In the genomic region with DNA sequence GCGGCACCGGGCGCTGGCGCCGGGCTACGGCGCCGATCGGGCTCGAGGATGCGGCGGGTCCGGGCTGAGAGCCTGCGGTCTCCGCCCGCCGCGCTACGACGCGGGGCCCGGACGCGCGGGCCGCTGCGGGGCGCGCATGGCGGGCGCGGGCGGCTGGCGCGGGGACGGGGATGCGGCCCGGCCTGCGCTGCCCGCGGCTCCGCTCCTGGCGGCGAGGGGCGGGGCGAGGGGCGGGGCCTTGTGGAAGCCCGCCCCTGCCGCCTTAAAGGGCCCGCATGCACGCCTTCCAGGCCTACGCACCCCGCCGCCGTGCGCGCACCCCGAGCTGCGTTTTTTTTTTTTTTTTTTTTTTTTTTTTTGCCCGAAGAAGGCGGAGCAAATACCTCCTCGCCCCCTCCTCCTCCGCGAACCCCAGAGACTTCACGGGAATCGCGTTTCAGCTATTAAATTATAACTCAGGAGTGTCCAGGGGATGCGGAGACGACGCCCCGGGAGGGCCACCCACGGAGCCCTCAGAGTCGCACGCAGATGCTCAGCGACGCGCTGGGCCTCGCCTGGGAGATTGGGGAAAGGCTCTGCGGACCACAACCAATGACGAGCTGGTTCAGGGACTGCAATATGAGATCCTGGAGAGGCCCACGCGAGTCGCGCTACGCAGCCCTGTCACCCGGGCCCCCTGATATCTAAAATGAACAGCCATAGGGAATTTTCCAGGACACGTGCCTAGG, we compare ENCODE assay signal across 8 mouse cellular contexts. TPM values are rescaled to one million over a fixed set of nuclear protein-coding genes. Genes with fewer than 3 reads are reported as not detected.
DNase-seq lines count a peak whose midpoint lies in the region; ATAC-seq lines count a peak whose summit lies in the region.

Ncor2 (minus strand) TSS at position 213 of the 728 bp plus-strand sequence.

- no peaks in the 10 kb centered on the region for H3K36me3 ChIP-seq in lung, embryonic 16.5 days (ENCODE audit: control insufficient read depth, insufficient read depth, low read length)

- no peaks in the 10 kb centered on the region for H3K27me3 ChIP-seq in lung, embryonic 16.5 days (ENCODE audit: control insufficient read depth, insufficient read depth, low read depth, low read length)

- ATAC-seq in lung, embryonic 16.5 days (ENCODE audit: low read depth), result peak; percentile 82

- peaks cover 48% of the 10 kb centered on the region for H3K4me1 ChIP-seq in lung, embryonic 16.5 days (replicated peaks; ENCODE audit: control insufficient read depth, insufficient read depth, low read length)

- peak within 1 kb of the TSS; percentile 96 for H3K4me2 ChIP-seq in lung, embryonic 16.5 days (ENCODE audit: low read depth, low read length)

- no peaks in the 10 kb centered on the region for H3K9me3 ChIP-seq in lung, embryonic 16.5 days (ENCODE audit: control insufficient read depth, low read length)

- peak within 1 kb of the TSS; percentile 62 for H3K4me3 ChIP-seq in lung, embryonic 16.5 days (ENCODE audit: low read length)

- peak within 1 kb of the TSS; percentile 80 for H3K9ac ChIP-seq in lung, embryonic 16.5 days (ENCODE audit: low read length)

- peak within 1 kb of the TSS; percentile 98 for H3K27ac ChIP-seq in lung, embryonic 16.5 days (ENCODE audit: low read length)

- under 1% methylated on average over 58 of the region's 87 CpGs for WGBS in lung, embryonic 16.5 days

- DNase-seq in MEL-GATA-1-ER (ENCODE audit: extremely low read depth, low read depth), result peak; percentile 50
- DNase-seq in cerebellum, adult 18-20 months, result peak; percentile 79 to 92
- DNase-seq in forelimb bud, embryonic 11.5 days (ENCODE audit: low read depth, low spot score), result peak; percentile 78
- peak; percentile 84 for DNase-seq in heart, postnatal 4 days
- peak; percentile 91 for DNase-seq in layer of hippocampus, adult 9-11 months
- DNase-seq in ovary, postnatal 10 days (ENCODE audit: low spot score), result peak; percentile 56
- DNase-seq in thymus, postnatal 14 days, result peak; percentile 89

RNA-seq across cellular contexts. Expression of gene Ncor2, which starts in this region (rescaled TPM):
- total RNA-seq in heart, postnatal 4 days (2021), result 100 to 1,000 TPM; 104 to 112 TPM
- 20.3 and 27.3 TPM in 2 replicates for polyA plus RNA-seq in lung, embryonic 16.5 days (2015; fragmentation: Nextera tagmentation; extraction: Ambion mirVana)

Comparison
In these comparisons a context has a peak if more than half of its experiments do, and no peak if none do; other contexts are left out.
1. Peak in every context shown above with its lines: DNase-seq, ATAC-seq, H3K4me3 ChIP-seq and H3K27ac ChIP-seq.